Mouse (Mus musculus): ENCODE measurements around the gene Zfp977.
"Not testable (repeated sequence)": the region's sequence is repeated elsewhere in the genome, so short reads cannot be mapped to it uniquely, and the experiment has no call there.

The Zfp977 gene

DNA sequence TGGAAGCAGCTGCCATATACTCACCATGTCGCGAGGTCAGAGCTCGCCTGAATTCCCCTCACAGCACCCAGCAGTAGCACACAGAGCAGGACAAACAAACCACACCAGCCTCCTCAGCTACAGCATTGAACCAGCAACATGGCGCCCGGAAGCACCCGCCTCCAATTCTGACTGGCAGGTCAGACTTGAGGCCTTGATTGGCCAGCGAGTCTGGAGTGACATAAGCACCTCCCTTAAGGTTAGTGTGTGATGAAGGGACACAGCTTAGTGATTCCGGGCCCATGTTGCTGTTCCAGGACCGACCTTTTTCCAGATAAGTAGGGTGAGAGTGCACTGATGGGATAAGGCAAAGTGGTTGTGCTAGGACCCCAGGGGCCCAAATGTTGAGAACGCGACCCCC lies at the start of gene Zfp977:
TSS of gene Zfp977 (minus strand) at position 135 of the 400 bp plus-strand sequence.
- DNase-seq (ENCODE audit: low read depth, low spot score) = not testable (repeated sequence)

GRCm38 (mm10) chr7:42631031-42631430 lies 38.7 kb upstream of the Zfp977 start:
- not testable (repeated sequence) for DNase-seq (ENCODE audit: low read depth, low spot score)

GRCm38 (mm10) chr7:42595666-42596065 lies 3.3 kb upstream of the Zfp977 start:
- not testable (repeated sequence) for DNase-seq (ENCODE audit: low read depth, low spot score)

GRCm38 (mm10) chr7:42591311-42591710 lies 1.0 kb downstream of the Zfp977 start:
- DNase-seq (ENCODE audit: low read depth, low spot score) = not testable (repeated sequence)

- DNase-seq (ENCODE audit: low read depth, low spot score) = no peak
Observed at GRCm38 (mm10) chr7:42578488-42578887, 13.9 kb downstream of the Zfp977 start, which contains the start of gene Gm21028. Gene Gm21028, minus strand, starts transcription at chr7:42578588.

DNA sequence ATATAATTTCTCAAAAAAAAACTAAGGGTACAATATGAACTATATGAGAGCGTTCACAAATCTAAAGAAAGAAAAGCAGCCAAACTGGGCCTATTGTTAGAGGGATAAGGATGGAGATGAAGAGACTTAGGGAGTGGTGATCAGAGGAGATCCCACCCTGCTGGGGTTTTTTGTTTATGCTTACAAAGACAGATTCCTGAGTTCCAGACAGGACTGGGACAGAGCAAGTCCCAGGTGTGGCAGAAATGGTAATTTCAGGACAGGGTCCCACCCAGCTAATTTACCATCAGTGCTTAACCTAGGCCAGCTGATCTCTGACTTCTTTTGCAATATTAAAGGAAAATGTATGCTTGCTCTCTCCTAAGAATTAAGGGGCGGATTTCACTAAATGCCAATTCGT lies 40.6 kb downstream of the Zfp977 start:
- DNase-seq (ENCODE audit: low read depth, low spot score) = no peak
